Mouse (Mus musculus) layer of hippocampus, adult 11-12 months (tissue): Measurements from ENCODE around the gene Hist1h2ah.

Experiments
- DNase-seq: peaks from one replicate; pipeline ENCODE4 v3.0.0; 2022; ENCODE audit warnings: low spot score

The Hist1h2ah gene

DNA sequence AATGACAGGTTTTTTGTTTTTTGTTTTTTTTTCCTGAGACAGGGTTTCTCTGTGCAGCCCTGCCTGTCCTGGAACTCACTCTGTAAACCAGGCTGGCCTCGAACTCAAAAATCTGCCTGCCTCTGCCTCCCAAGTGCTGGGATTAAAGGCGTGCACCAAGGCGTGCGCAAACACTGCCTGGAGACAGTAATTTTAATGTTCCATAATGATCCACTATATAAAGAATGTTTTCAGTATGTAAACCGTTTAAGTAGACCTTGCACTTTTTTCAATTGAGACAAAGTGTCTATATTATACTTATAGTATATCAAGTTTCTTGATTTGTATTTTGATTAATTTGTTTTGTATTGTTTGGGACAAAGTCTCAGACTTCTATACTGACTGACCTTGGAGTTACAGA lies 4.0 kb upstream of the Hist1h2ah start:
- DNase-seq = no peak

DNA sequence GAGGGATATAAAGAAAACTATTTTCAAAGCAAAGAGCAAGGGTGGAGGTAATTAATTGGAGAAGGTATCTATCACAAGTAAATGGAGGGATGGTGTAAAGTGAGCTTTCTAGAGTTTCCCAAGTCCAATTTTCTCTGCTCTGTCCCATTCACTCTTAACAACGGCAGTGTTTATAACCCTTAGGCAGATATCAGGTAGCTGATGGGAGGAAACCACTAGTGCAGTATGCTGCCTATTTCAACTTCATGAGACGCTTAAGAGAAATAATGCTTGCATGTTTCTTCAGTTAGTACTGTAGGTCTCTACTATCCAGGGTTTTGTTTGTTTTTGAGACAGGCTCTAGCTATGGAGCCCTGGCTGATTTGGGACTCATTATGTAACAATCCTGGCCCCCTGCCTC lies 2.0 kb upstream of the Hist1h2ah start:
- DNase-seq = no peak

DNA sequence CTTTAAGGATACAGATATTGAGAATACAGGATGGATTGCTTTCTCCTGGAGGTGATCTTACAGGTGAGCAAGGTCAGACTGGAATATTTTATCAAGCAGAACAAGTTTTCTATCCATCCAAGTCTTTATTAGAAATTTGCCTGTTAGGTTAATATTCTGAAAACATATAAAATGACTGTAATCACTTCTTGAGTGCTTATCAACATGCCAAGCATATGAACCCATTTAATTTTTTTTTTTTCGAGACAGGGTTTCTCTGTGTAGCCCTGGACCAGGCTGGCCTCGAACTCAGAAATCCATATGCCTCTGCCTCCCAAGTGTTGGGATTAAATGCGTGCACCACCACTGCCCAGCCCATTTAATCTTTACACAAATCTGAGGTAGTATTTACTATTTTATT lies 1.6 kb upstream of the Hist1h2ah start:
- DNase-seq = no peak

DNA sequence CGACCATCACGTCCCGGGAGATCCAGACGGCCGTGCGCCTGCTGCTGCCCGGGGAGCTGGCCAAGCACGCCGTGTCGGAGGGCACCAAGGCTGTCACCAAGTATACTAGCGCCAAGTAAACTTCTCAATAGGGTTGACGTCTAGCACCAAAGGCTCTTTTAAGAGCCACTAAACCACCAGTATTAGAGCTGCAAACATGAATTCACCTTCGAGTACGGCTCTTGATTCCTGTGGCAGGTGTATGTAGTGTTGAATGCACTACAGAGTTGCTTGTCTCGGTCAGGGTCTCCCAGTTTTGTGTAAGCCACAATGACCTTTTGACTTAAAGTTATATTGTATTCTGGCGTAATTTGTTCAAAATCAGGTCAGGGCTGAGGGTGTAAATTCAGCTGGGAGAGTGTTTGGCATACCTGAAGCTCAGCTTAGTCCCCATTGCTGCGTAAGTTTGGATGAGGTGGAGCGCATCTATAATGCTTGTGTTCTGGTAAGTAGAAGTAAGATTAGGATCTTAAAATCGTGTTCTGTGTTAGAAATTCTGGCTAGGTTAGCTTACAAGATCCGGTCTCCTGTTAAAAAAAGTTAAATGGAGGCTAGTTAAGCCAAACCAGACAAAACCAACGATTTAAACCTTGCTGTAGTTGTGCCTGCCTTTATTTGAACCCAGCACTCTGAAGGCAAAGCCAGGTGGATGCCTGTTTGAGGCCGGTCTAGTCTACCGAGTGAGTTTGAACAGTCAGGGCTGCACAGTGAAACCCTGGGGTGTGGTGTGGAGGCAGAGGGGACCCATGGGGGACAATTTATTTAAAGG lies 985 bp upstream of the Hist1h2ah start:
- DNase-seq = no peak

DNA sequence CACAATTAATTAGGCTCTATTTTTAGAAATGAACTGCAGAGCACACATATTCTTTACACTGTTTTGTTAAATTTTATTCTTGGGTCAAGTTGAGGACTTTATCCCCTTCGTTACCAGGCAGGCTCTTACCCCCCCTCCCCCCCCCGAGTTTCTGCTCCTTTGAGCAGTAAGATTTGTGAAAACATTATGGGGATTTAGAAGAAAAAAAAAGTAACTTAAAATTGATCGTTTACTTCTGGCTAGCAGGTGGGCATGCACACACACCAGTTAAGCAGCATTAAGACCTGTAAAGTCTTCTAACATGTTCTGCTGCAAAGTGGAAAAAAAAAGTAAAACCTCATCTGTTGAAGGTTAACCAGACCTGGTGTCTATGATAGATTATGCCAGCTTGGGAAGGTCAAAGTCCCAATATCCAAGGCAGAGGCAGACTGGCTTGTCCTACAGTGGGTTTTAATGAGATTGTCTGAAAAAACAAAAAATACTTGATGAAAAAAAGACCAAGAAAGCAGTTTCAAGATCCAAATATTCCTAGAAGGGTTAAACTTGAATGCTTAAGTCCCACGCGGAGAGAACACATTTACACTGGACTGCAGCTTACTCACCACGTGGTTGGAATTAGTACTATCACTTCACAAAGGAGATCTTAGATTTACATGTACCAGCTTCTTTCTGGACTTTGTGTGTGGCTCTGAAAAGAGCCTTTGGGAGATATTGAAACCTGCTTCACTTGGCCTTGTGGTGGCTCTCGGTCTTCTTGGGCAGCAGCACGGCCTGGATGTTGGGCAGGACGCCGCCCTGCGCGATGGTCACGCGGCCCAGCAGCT lies 713 bp downstream of the Hist1h2ah start:
- DNase-seq = no peak

DNA sequence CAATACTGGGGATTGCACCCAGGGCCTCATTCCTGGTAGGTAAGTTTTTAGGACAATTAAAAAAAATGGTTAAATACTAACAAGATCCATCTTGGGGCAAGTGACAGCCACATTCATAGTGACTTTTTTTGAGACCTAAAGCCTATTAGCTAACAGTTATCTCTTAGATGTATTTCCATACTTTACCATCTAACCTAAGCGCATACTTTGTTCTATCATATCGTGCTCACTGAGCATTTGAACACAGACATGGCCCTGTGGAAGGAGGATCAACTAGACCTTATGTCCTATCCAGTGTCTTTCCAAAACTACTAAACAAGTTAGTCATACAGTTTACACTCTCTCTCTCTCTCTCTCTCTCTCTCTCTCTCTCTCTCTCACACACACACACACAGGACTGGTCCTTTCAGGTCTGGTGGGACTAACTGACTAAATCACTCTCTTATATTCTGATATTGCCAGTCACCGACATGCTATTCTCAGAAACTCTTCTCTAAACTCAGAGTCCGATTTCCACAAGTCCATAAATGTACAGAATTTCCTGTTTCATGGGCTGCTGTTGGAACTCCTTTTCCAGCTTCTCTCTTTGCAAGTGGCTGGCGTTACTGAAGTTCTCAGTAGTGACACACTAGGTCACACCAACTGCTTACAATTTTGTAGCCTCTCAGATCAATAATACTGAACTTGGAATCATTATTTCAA lies 1.5 kb downstream of the Hist1h2ah start:
- no peak for DNase-seq

DNA sequence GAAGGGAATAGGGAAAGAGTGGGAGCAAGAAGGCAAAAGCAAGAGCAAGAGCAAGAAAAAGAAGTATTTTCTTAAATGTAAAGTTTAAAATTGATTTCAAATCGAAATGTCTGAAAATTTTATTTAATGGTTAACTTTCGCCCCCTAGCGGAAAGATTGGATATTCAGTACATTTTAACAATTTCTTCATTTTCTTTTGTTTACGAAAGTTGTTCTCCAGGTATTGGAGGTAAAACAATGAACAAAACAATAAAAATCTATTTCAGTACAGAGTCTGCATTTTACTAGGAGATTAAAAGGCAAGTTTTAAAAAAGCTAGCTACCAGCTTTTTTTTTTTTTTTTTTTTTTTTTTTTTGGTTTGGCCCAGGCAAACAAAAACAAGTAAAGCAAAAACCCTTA lies 4.9 kb downstream of the Hist1h2ah start:
- DNase-seq = no peak

DNA sequence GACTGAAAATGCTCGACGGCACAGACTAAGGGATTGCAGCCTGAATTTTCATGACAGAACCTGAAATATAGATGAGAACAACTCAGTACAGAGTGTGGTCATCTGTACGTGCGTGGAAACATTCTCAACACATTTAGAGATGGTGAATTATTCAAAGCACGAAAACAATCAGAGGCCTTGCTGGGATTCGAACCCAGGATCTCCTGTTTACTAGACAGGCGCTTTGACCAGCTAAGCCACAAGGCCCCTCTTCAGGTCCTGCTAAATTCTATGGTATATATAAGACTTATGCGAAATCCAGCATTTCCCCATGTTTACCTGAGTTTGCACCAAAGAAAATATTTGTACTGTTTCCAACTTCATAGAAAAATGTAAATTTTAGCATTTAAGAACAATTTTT lies 5.4 kb downstream of the Hist1h2ah start:
- DNase-seq = no peak

DNA sequence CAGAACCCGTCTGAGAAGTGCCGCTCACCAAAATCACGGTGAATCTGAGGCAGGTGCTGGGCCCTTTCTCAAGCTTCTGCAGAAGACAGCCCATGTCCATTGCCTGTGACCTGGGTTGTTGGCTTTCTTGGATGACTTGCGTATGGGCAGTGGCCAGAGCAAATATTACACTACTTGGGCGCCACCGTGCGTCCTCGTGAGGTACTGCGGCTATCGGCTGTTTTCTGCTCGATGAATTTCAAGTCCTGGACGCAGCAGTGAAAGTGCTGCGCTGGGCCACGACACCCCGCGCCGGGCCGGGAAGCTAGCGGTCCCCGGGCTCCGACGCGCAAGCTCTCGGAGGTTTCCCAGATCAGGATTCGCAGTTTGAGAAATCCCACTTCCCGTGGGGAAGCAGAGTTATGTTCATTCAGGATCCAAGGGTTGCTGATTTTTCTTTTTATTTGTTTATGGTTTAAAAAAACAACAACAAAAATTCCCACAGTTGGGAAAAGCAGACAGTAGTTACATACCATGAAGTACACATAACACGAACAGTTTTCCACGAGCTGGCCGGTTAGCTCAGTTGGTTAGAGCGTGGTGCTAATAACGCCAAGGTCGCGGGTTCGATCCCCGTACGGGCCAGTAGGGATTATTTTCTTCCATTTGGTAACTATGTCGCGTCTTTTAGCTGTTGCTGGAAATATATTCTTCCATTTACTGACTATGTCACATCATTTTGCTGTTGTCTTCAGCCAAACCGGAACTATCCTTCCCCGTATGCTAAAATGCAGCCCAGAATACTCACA lies 6.5 kb downstream of the Hist1h2ah start:
- DNase-seq = peak; percentile 95

DNA sequence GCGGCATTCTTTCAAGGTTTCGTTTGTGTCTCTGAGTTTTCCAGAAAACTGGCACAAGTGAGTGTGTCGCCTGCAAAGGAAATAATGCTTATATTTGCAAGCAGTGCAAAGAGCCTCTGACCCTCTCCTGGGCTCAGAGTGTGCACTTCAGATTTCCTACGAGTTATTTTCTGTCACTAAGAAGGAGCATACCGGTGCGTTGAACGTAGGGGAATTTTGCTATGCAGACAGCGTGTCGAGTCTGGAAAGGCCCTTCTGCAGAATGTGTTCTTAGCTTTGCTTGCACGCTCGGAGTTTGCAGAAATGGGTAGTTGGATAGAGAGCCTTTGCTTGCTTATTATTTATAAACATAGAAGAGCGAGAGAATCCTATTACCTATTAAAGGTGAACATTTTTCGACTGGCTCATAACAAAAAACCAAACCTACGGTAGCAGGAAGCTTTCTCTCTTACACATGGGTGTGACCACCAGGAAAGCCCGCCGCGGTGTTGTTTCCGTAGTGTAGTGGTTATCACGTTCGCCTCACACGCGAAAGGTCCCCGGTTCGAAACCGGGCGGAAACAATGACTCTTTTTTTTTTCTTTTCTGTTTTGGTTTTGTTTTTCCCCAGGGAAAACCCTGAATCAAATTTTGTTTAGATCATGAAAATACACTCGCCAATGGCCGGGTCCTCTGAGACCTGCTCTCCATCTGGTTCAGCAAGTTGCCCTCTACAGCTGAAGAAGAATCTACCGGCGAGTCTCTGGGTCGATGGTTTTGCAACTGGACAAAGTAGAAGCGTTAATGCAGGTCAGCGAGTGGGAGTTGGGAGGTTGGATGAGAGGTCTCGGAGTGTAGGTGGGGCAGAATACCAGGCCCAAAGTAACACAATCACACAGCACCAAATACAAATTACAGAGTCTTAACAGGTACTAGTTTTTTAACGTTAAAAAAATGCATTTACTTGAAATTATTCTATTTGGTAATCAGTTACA lies 9.0 kb downstream of the Hist1h2ah start:
- DNase-seq = peak; percentile 81

DNA sequence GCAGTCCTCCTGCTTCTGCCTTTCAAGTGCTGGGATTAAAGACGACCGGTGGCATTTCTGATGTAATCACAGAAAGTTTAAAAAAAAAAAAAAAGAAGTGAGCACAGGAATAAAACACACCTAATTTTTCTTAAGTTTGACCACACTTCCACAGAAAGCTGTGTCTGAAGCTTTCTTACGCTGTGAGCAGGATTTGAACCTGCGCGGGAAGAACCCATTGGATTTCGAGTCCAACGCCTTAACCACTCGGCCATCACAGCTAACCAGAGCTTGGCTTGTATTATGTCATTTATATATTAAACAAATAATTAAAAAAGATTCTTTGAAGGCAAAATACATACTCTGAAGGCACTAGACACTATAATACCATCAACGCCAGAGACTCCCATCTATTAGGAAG lies 13.1 kb downstream of the Hist1h2ah start:
- peak; percentile 46 for DNase-seq

DNA sequence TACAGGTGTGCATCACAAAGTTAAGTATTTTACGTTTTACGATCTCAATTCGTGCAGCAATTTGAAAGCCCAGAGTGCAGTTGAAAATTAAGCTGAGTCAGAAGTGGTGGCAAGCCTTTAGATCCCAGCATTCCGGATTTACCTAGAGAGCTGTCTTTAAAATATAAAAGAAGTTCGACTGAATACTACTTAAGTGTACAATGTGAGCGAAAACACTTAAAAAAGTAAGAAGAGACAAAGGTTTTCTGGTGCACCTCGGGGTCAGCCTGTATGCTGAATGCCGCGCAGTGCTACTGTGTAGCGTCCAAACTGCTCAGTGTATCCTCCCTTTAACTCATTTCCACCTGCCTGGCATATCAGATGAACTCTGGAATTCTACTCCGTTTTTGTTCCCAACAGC lies 13.8 kb downstream of the Hist1h2ah start:
- DNase-seq = no peak

DNA sequence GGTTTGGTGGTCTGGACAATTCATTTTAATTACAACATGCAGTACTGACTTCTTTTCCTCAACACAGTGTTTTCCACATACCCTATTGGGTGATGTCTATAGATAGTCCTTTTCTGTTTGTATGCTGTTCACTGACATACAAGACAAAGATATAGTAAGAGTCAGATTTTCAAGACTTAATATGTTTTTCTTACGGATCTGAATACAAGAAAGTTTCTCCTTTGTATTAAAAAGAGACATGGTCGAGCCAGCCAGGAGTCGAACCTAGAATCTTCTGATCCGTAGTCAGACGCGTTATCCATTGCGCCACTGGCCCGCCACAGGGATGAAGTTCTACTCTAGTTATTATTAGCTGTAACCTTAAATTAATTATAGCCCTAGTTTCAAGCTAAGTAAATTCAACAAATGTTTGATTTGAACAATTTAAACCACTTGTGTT lies 14.4 kb downstream of the Hist1h2ah start:
- DNase-seq = no peak

DNA sequence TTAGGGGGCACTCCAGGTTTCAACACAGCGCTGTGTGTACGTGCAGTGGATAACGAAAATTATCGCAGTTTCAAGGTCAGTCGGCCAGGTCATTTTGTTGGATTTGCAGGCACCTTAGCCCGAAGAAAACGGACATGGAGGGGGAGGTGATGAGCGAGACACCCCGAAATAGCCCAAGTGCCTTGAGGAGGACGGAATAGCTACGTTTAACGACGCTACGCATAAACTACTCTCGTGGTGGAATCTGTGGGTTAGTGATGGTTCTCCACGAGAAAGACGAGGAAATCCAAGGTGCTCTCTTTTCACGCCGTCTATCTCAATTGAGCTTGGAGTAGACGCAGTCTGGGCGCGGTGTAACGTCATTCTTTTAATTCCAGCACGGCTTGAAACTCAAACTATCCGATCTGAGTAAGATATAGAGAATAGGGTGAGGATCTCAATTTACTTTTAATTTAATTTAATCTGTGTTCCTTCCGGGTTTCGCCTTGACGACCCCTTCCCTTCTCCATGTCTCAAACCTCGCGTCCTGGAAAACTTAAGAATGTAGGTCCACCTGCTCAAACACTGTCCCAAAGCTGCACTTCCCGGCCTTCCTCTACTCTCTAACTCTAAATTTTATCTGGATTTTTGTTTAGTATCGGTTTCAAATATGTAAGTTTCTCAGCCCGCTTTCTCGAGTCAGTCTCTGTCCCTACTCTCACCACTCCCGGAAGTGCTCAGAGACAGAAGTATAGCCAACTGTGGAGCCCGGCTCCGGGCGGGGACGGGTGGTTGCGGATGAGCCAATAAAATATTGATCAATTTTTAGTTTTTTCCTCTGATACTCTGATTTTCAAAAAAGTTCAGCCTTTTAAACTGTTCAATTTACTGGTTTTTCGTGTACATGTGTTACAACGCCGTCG lies 15.2 kb downstream of the Hist1h2ah start:
- DNase-seq = no peak

DNA sequence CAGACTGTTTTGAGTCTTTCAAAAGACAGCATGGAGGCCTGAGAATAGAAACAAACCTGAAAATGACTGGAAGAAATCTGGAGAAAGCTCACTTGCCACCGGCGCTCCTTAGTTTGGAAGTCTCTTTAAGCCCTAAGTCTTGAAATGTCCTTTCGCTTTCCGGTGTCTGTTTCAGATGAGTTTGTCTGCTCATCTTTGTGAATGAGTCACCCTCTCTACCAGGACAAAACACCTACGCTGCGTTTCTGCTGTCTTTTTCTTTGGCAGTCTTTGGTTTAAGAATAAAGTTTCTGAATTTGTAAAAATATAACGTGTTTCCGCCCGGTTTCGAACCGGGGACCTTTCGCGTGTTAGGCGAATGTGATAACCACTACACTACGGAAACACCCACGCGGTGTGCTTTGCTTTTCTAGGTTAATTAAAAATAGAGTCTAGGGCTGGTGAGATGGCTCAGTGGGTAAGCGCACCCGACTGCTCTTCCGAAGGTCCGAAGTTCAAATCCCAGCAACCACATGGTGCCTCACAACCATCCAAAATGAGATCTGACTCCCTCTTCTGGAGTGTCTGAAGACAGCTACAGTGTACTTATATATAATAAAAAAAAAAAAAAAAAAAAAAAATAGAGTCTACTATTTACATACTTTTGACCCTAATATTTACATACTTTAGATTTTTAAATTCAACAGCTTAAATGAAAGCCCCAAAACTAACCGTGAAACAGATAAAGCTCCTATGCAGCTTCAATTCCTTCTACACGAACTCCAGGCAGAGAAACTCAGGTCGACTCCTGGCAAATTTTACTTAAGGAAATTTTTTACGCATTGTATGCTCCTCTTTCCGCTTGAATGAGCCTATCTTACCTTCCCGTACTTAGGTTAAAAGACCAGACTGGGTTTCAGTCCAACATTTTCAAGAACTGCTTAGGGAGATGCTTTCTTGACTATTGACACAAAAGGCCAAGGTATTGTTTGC lies 19.6 kb downstream of the Hist1h2ah start:
- DNase-seq = peak; percentile 71

DNA sequence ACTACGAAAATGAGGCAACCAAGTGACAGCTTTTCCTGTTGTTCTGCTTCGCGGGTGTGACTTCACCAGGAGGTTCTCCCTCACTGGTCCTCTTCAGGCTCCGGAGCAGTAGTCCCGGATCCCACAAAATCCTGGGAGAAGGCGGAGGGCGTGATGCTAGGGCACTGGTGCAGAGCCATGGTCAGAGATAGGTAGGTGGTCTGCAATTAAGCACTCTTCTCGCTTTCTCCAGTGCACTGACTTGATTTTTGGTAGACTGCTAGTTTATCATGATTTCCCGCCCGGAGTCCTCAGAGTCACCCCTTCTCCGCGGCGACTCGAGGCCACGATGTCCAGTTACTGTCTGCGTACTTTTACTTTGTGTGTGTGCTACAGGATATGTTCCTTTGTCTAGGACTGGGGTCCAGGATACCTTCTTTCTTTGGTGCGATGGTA lies 20.9 kb downstream of the Hist1h2ah start:
- DNase-seq = no peak

DNA sequence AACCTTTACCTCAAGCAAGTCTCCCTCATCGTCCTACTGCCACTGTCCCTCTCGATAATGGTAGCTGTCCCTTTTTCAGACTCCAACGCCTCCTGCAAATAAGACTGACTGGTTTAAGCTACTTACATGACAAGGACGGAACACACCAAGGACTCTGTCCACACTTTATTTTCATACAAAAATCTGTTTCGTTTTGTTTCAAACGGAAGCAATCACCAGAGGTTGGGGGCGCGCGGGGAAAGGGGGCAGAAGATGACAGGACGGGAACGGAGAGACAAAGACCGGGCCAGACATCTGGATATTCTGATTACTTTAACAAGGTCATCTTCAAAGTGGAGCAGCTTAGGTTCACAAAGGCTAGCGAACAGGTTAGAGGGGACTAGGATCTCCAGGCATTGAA lies 21.7 kb downstream of the Hist1h2ah start:
- DNase-seq = no peak

DNA sequence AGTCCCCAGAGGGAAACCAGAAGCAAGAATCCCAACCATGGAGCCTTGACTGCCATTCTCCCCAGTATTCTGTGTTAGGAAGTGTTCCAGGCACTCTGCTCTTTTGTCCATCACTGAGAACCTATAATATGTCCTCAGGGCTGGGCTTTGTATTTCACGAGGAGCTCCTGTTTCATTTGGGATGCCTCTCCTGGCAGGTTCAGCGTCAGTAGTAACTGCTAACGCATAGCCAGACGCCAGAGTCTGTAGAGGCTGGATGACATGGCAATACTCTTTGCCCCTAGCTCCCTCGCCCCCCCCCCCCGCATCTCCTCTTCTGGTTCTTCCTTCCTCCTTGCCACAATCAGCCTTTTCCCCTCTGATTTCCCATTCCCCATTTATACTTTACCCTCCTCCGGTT lies 25.7 kb downstream of the Hist1h2ah start, which contains the start of gene Prss16:
Gene Prss16, minus strand, starts transcription at position 101 of the 400 bp plus-strand sequence.
- no peak for DNase-seq
